Mouse (Mus musculus) spleen, adult 2 months (tissue): ENCODE data around the gene Slc22a8.

ENCODE experiments used
- CTCF ChIP-seq: fragments of 200-500 bp; IDR thresholded peaks from 2 replicates; pipeline ENCODE4 v1.5.1; 2011; ENCODE audit warnings: mild to moderate bottlenecking, inconsistent platforms; ENCODE audit not compliant: insufficient read depth, insufficient read length, insufficient replicate concordance; ENCODE audit errors: extremely low read depth
- POLR2A ChIP-seq: fragments of 200-500 bp; IDR thresholded peaks from 2 replicates; pipeline ENCODE4 v1.6.1; 2011; ENCODE audit warnings: low read depth, low read length, inconsistent platforms

DNA sequence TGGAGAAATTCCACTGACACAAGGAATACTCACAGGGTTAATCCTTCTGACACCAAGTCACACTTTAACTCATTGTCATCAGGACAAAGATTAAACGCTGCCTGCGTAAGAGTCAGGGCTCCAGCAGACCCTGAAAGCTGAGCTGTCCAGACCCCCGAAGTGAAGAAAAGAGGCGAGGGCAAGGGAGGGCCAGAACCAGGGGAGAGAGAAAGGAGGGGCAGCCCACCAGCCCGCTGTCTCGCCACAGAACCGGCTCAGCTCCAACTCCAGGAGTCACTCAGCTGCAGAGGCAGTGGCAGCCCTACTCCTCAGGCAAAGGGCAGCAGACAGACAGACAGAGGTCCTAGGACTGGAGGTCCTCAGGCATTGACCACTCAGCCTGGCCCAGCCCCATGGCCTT lies 26.9 kb downstream of the Slc22a8 start, which contains the start of gene Slc22a6:
- TF ChIP-seq CTCF (no peak), POLR2A (no peak)
